Mouse (Mus musculus) adrenal gland, adult (tissue): ENCODE measurements at regions not wholly inside any gene's neighbourhood (a gene's known extent, or its start where the extent isn't known, plus 50 kb on each side); places are given as distances from the start of the nearest gene placed in this dataset.
A peak's percentile ranks its signal among the peaks of the same experiment; 100 is the strongest.

Source experiments
- DNase-seq, 2 experiments: peaks; one replicate each; pipeline ENCODE4 v3.0.0; 2022 to 2023; ENCODE audit warnings: low spot score in 1 of 2; ENCODE audit not compliant: inconsistent age in 2 of 2

- no peak for DNase-seq
Observed at GRCm38 (mm10) chr2:47053689-47054088, 1760.2 kb upstream of the Acvr2a start.

- DNase-seq = no peak
Observed at GRCm38 (mm10) chr2:47074191-47074590, 1739.7 kb upstream of the Acvr2a start.

GRCm38 (mm10) chr2:47075225-47075624 is 1738.7 kb upstream of the Acvr2a start:
- no peak for DNase-seq

GRCm38 (mm10) chr2:47088635-47089034 is 1725.3 kb upstream of the Acvr2a start:
- no peak for DNase-seq

- peak in 1 of 2 experiments; percentile 49 for DNase-seq
Observed at GRCm38 (mm10) chr2:47095993-47096392, 1717.9 kb upstream of the Acvr2a start.

GRCm38 (mm10) chr2:47139435-47139834 is 1674.5 kb upstream of the Acvr2a start:
- DNase-seq = peak in 1 of 2 experiments; percentile 20

- DNase-seq = no peak
Observed at GRCm38 (mm10) chr2:47184067-47184802, 1629.7 kb upstream of the Acvr2a start.
